Mouse (Mus musculus) cerebellum, adult 9-11 months (tissue): Measurements from ENCODE around the gene Polr2f.

Experiments
- DNase-seq: peaks from one replicate; pipeline ENCODE4 v3.0.0; 2022

Polr2f gene

DNA sequence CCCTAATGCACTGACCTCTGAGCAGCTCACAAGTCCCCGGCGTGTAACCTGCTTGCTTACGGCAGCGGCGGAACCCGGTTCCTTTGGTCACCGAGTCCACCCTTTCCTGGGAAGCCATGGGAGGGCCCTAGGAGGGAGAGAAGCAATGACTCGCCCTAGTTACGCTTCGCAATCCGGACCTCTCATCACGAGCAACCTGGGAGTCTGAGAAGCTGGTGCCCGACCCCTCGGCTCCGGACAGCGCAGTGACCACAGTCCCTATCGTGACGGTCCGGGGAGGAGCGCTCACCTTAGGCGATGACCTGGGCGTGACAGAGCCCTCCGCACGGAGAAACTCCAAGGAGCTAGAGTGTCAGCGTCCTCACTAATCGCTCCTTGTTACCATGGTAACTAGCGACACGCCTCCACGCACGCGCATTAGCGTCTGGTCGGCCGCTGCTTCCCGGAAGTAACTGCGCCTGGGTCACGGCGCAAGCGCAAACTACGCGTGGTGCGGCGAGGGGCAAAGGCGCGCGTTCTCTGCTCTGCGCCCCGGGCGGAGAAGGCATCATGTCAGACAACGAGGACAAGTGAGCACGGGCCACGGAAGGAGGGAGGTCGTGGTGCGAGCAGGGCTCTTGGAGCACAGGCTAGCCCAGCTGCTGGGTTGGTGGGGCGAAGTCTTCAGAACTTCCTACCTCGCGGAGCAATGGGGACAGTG, at the start of gene Polr2f, which contains the start of gene 1700088E04Rik:
Polr2f (plus strand) TSS at position 144 of the 700 bp plus-strand sequence.
1700088E04Rik (minus strand) TSS at position 388 of the 700 bp plus-strand sequence.
- peak; percentile 94 for DNase-seq

- DNase-seq = no peak
These were observed 48.5 kb upstream of the Polr2f start for GRCm38 (mm10) chr15:79092284-79092683.

DNA sequence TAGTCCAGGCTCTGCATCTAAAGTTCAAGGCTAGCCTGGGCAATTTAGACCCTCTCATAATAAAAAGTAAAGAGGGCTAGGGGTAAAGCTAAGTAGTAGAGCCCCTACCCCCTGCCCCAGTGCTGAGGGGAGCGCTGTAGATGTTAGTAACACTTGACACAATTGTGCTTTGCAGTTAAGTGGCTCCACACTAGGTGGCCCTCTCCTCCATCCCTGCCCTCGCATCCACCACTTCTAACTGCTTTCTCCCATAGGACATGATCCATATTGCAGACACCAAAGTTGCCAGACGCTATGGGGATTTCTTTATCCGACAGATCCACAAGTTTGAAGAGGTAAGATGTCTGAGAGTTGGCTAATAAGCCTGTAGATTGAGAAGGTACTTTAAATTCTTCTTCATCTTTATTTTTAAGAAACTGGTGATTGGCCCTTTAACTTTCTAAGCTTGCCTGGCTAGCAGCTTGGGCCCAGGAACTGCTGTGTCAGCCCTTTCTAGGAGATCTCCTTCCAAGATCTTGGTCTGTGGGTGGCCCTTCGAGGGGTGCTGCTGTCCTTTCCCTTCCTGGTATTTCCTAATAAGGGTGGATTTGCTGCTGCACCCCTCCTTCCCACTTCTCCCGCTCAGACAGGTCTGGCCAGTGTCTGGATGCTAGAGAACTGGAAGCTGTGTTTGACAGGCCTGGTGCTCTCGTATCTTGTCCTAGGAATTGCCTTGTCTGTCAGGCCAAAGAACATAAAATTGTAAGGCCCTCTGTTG, 47.5 kb upstream of the Polr2f start:
- DNase-seq = no peak

GRCm38 (mm10) chr15:79095483-79095882, 45.3 kb upstream of the Polr2f start:
- DNase-seq = no peak

- no peak for DNase-seq
These were observed 44.3 kb upstream of the Polr2f start for GRCm38 (mm10) chr15:79096556-79096955.

DNA sequence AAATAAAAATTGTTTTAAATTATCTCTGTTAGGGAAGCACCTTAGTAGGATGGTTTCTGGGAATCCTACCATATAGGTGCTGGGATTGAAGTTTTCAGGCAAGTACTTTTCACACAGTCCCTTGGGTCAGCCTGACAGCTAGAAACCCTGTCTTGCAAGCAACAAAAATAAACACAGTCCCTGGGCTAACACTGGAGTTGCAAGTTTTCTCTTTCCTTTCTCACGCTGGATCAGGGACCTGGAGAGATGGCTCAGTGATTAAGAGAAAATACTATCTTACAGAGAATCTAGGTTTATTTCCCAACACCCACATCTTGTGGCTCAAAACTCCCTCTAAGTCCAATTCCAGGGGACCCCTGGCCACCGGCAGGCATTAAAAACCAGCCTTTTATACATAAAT, 43.7 kb upstream of the Polr2f start:
- DNase-seq = no peak

DNA sequence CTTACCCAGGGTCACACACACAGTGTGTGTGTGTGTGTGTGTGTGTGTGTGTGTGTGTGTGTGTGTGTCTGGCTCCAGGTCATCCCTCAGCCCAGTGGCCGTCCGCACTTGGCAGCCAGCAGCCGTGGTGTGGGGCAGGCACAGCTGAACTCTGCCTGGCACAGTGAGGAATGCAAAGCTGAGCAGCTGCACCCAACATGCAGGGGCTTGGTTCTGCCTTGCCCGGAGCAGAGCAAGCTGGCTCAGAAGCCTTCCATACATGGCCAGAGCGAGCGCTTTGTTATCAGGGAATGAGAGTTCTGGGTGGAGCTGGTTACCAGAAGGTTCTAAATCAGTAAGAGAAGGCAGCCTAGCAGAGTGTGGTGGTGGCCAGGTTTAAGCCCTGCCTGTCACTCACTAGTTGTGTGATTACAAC, 43.2 kb upstream of the Polr2f start:
- no peak for DNase-seq

DNA sequence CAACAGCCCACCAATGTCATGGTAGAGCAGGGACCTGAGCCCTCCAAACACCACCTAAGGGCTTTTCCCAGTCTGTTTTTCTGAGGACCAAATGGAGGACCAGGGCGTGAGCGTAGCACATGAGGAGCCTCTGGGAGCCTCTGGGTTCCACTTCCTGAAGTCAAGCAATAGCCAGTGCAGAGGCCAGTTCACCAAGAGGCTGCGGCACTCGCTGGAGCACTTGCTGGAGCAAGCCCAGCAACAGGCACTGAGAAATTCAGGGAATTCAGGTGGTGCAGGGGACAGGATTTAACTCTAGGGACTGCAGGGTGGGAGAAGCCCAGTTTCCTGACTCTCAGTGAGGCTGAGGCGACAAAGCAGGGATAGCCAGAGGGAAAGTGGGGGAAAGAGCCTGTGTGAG, 42.6 kb upstream of the Polr2f start:
- no peak for DNase-seq

GRCm38 (mm10) chr15:79098868-79099267, 41.9 kb upstream of the Polr2f start:
- DNase-seq = no peak

- no peak for DNase-seq
These were observed 41.4 kb upstream of the Polr2f start for GRCm38 (mm10) chr15:79099456-79099855.

DNA sequence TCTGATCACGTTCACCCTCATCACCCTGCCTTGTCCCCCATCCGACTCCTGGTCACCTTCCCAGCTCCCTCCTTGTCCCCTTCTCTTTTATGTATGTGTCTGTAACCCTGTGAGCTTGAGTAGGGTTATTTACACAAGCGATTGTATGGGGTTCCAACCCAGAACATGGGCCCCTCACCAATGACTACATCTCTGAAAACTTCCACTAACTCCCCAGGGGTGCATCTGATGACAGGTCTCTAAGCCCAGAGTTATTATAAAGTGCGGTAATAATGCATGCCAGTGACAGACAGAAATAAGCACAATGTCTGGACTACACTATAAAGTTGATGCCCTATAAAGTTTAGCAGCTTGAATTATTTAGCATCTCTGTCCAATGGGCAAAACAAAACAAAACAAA, 40.4 kb upstream of the Polr2f start:
- DNase-seq = no peak

- no peak for DNase-seq
These were observed 39.3 kb upstream of the Polr2f start for GRCm38 (mm10) chr15:79101531-79101930.

DNA sequence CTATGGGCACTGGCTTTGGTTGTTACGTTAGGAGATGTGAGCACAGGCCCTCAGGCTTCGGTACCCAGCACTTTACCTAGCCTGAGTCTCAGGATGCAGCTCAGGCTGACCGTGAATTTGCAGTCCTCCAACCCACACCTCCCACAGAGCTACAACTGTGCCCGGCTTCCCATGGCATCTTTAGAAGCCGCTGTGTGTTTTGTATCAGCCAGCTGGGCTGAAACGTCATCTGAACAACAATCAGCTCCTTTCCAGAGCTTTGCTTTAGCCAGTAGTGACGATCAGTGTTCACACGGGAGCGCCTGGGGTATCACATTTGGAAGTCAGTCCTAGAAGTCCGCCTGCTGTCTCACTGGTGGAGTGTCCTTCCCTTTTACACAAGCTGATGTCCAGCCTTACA, 37.5 kb upstream of the Polr2f start:
- DNase-seq = no peak

- DNase-seq = no peak
These were observed 35.0 kb upstream of the Polr2f start for GRCm38 (mm10) chr15:79105804-79106203.

GRCm38 (mm10) chr15:79107966-79108365, 32.8 kb upstream of the Polr2f start:
- no peak for DNase-seq

GRCm38 (mm10) chr15:79108421-79109320, 32.1 kb upstream of the Polr2f start, which contains the start of gene Micall1:
Gene Micall1 (plus strand): TSS chr15:79108898.
- peak; percentile 81 for DNase-seq

DNA sequence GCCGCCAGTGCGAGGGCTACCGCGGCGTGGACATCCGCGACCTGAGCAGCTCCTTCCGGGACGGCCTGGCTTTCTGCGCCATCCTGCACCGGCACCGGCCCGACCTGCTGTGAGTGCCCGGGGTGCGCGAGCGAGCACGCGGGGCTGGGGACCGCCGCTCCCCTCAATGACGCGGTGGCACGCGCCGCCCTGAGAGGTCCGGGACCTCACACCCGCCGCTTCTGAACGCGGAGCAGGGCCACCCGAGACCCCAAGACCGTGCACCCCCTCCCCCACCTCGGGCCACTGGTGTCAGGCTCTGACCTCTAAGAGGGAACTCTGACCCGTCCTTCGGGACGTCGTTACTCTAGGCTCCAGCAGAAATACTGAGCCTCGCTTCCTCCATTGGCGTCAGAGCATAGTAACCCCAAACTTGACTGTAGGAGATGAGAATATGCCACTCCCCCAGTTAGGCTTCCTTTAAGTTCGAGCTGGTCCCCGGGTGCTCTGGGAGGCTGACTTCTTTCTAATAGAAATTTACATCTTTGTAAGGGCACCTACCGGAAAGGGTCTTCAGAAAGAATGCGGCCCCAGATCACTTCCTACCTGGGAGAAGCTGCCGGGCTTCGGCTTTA, 31.4 kb upstream of the Polr2f start:
- peak; percentile 58 for DNase-seq

GRCm38 (mm10) chr15:79110031-79110430, 30.8 kb upstream of the Polr2f start:
- no peak for DNase-seq

- DNase-seq = no peak
These were observed 30.3 kb upstream of the Polr2f start for GRCm38 (mm10) chr15:79110528-79110927.

DNA sequence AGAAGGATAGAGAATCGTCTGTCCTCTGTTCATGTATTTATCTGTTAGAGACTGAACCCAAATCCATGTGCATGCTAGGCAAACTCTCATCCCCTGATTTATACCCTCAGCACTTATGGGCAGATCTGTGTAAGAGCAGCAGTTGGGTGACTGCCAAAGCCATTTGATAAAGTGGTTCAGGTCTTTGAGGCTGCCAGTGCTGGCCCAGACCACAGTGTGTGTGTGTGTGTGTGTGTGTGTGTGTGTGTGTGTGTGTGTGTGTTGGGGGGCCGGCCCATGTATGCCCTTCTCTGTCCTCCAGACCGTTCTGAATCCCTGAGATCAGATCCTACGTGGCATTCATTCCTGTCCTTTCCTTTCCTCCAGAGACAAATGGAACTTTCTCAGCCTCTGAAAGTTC, 29.0 kb upstream of the Polr2f start:
- DNase-seq = no peak

- no peak for DNase-seq
These were observed 25.5 kb upstream of the Polr2f start for GRCm38 (mm10) chr15:79115276-79115675.

GRCm38 (mm10) chr15:79119491-79119890, 21.3 kb upstream of the Polr2f start:
- no peak for DNase-seq

DNA sequence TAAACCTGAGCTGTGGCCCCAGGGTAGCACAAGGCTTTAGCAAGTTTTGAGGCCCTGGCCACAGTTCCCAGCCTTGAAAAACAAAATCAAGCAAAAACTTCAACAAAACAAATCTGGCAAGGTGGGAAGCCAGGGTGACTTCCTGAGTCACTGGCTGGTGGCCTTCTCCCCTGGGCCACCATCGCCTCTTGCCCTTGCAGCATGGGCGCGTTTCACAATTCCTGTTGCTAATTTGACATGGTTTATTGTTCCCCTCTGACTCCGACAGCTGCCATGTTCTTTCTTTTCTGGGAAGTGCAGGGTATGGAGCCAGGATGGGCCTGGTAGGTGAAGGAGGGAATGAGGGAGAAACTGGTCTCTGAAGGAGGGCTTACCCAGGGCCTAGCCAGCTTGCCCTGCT, 18.7 kb upstream of the Polr2f start:
- no peak for DNase-seq
